Mouse (Mus musculus) hematopoietic stem cell, adult 5-6 weeks (primary cell): Measurements from ENCODE around the gene Gm45711. TPM values are rescaled to one million over a fixed set of nuclear protein-coding genes. Genes with fewer than 3 reads are reported as not detected.
A peak's percentile ranks its signal among the peaks of the same experiment; 100 is the strongest.
"Not testable (repeated sequence)": the region's sequence is repeated elsewhere in the genome, so short reads cannot be mapped to it uniquely, and the experiment has no call there.

Experiments used
- ATAC-seq, 2 experiments: fragments of 125-278 bp in 1 of 2; replicated peaks in 1 of 2; 2 replicates each; pipeline ENCODE4 v1.8.0; 2016 to 2017; ENCODE audit warnings: inconsistent platforms in 2 of 2, mild to moderate bottlenecking in 2 of 2, moderate number of reproducible peaks in 2 of 2, low read depth in 1 of 2, moderate TSS enrichment in 1 of 2; ENCODE audit not compliant: low FRiP score in 2 of 2, poor library complexity in 2 of 2, severe bottlenecking in 2 of 2, insufficient read depth in 1 of 2, low TSS enrichment in 1 of 2
- total RNA-seq: library from RNA; stranded (forward); fragments of 172-1452, 232-1000 nt; gene quantifications from 2 replicates; pipeline ENCODE4 v1.2.3, GENCODE M21; 2017

The Gm45711 gene
- total RNA-seq, 1 experiment from 2014 or later, result not detected

DNA sequence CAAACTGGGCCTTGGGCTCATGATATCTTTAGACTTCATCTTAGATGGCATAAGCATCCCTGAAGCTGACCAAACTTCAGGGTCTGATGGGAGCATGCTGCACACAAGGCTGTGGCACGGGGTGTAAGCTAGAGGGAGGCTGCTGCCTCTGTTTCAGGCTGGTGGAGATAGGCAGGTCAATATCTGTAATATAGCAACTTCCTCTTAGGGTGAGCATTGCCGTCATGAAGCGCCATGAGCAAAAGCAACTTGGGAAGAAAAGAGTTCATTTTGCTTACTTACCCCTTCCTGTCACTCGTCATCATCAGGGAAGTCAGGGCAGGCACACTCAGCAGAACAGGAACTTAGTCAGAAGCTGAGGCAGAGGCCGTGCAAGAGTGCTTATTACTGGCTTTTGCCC is 23.9 kb upstream of the Gm45711 start:
- peak; percentile 39; a peak in 2 of 4 replicates for ATAC-seq

DNA sequence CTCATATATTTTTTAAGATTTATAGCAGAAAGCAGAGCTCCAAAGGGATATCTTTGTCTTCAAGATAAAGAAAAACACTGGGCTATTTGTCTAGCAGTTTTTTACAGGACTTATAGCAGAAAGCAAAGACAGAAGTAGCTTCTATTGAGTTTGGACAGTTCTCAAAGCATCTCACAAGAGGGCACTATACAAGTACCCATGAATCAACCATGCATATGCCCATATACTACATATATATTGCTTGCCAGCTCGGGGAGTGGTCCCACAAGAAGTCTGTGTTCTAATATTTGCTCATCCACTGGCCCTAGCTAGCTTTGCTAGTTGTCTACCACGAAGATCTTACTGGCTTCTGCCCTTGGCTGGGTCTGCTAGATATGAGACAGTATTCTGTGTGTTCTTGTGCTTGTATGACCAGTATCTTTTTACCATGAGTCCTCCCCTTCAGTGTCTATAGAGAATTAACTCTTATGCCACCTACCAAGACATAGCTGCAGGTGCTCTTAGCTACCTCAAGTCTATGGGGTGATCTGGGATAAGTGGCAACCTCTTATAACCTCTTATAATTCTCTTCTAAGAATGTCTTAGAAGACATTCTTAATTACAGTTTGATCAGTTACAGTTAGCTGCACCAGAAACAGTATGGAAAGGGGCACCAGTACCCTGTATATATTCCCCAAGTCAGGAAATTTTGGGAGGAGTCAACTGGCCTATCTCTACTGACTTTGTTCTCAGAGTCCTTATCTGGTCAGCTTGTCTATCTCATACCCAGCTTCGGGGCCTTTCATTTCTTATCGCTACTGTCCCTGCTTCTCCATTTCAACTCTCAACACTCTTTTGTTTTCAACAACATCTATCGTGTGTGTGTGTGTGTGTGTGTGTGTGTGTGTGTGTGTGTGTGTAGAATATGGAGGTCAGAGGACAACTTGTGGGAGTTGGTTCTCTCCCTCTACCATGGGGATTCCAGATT is 23.1 kb upstream of the Gm45711 start:
- ATAC-seq, result no peak

DNA sequence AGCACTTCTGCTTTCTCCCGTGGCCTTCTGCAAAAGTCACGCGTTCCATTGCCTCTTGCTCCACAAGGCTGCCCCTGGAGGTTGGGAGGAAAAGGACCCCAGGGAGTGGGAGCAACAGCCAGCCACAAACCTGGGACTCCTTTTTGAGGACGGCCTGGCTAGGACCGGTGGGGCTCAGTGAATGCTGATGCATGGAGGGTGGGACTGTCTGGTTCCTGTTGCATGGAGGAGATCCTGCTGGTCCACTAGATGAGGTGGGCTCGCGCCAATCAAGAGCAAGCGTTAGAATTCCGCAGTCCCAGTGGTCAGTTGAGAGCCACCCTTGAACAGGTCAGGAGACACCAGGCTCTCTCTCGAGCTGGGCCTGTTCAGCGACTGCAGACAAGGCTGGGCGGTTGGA is 12.0 kb upstream of the Gm45711 start, which contains the start of gene Cmtm2b:
Gene Cmtm2b (plus strand): TSS at position 301 of the 400 bp plus-strand sequence.
- not testable (repeated sequence) for ATAC-seq

DNA sequence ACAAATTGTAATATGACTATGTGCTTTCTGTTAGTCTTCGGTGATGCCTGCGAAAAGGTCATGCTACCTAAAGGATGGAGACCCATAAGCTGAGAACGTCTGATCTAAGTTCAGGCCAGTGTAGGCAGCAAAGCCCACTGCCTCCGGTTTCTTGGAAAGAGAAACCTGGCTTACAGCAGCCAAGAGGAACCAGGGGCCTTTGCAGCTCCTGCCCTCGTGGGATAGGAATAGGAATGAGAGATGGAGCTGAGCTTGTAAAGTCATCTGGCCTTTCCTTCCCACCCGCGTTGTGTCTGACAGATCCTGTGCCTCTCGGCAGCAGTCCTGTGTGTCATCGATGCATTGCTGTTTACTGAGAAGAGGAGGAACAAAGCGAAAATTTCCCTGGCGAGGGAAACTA is 11.4 kb upstream of the Gm45711 start, which contains the start of gene Gm11020:
Gene Gm11020 (plus strand): TSS at position 301 of the 400 bp plus-strand sequence.
- ATAC-seq, result not testable (repeated sequence)

DNA sequence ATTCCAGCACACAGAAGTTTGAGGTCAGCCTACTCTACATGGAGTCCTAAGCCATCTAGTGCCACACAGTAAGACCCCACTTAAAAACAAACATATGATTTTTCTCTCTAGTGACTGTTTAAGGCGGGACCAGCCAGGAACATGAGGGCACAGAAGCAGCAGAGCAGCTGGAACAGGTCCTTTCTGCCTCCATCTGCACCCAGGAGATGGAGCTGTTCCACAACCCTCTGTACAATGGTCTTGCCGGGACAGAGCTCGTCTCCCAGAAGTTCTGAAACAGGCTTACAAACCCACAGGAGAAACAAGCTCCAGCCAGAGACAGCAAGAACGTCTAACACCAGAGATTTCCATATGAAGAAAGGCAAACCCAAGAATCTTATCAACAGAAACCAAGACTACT is 3.4 kb upstream of the Gm45711 start:
- no peak for ATAC-seq

DNA sequence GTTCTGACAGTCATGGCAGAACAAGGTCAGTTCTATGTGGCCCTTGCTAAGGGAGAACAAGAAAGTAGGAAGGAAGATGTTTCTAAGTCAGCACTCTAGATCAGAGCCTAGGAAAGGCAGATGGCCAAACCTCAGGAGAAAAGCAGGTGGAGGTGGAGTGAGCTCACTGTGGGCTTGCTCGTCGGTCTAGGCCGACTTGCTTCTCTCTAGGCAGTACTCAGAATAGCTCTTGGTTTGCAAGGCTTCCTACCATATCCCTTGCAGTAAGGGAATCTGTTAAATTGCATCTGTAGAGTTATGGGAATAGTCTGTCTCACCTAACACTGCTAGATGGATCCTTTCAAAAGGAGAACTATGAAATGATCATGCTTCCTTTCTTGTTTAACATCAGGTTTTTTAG is 2.1 kb upstream of the Gm45711 start:
- not testable (repeated sequence) for ATAC-seq

DNA sequence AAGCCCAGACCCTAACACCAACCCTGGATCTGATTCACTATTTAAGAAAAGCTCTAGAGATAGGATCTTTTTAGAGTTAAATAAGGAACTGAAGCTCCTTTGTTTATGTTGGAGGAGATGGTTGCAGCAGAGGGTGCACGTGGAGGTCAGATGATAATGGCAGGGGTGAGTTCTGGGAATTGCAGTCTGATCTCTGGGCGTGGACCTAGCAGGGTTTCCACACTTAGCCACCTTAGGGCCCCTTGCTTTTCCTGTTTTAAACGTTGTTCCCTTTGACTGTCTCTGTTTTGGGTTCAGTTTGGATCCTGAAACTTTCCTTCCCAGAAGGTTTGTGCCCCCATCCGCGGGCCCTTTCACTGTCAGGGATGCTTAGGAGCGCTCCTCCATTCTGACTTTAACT is 1.5 kb downstream of the Gm45711 start:
- not testable (repeated sequence) for ATAC-seq

DNA sequence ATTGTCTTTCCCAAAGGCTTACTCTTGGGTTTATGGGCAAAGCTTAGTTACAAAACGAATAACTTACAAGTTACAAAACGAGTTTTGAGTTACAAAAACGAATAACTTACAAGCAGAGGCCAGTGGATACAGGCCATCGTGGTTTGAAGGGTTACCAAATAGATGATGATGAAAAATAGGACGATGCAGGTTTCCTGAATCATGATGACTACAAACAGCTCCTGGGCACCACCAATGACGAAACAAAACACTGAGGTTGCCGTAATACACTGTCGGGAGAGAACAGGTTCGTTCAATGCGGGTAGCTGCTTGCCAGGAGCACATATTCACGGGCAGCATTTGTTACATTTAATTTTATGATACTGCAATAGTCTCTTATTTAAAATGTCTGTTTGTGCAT is 4.9 kb downstream of the Gm45711 start:
- peak in 1 of 2 experiments; percentile 21; a peak in 1 of 4 replicates for ATAC-seq

DNA sequence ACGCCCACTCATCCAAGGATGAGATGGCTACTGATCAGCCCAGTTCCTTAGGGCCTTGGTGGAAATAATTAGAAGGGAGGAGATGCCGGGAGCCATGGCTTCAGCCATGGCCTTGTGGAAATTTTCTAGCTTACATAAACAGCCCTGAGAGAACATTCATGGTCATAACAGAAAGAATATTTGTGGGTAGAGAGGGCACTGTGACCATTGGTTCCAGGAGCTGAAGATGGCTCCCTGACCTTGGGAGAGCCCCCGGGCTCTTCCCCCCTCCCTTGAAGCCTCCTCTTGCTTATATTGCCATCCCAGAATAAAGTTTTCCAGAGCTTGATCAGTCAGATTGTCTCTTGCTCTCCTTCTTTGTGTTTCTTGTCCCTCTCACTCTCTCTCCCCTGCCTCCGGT is 7.3 kb downstream of the Gm45711 start:
- not testable (repeated sequence) for ATAC-seq

DNA sequence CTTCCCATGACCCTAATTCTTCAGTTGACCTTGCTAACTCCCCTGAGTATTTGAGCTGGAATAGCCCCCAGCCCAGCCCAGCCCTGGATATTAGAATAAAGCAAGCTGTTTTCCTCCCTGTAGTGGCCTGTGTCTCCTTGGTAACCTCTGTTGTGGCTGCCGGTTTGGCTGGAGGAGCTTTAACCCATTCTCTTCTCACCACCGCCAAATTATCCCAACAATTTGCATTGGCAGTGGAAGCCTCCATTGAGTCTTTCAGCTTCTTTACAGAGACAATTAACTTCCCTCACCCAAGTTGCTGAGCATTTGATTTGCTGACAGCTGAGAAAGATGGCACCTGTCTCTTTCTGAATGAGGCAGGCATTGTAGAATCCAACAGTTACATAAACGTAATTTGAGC is 8.3 kb downstream of the Gm45711 start:
- ATAC-seq, result not testable (repeated sequence)

DNA sequence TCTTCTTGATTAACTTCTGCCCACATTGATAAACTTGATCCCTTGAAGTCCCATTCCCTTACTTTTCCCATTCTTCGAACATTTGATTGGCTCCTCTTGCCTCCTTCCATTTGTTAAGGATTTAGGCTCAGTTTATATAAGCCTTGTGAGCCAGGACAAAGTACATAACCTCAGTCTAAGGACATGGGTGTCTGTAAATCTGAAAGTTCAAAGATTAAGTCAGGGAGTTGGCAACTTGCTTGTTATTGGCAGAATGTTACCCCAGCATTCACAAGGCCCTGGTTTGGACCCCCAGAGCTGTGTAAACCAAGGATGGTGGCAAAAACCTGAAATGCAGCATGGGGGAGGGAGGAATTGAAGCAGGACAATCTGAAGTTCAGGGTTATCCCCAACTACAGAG is 15.5 kb downstream of the Gm45711 start:
- no peak for ATAC-seq

DNA sequence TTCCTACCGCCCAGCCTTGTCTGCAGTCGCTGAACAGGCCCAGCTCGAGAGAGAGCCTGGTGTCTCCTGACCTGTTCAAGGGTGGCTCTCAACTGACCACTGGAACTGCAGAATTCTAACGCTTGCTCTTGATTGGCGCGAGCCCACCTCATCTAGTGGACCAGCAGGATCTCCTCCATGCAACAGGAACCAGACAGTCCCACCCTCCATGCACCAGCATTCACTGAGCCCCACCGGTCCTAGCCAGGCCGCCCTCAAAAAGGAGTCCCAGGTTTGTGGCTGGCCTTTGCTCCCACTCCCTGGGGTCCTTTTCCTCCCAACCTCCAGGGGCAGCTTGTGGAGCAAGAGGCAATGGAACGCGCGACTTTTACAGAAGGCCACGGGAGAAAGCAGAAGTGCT is 16.8 kb downstream of the Gm45711 start, which contains the start of gene Cmtm2a:
Gene Cmtm2a (minus strand): TSS at position 101 of the 400 bp plus-strand sequence.
- ATAC-seq, result not testable (repeated sequence)

DNA sequence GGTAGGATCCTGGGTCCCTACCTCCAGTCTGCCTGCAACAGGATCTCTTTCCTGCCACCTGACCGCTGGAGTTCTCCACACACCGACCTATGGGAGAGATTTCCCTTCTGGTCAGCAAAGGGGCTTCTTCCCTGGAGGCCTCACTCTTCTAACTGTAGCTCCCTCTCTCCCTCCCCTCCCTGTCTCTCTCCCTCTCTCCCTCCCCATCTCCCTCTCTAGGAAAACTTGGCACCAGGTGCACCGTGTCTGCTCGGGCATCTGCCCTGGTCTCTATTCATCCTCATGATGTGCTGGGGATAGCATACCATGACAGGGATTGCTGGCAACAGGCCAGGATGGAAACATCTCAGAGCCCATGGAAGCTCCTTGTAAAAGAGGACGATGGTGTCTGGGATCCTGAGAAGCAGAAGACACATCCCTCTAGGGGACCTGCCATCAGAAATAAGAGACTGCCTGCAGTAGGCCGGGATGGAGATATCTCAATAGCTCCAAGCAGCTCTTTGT is 40.9 kb downstream of the Gm45711 start:
- ATAC-seq, result no peak

DNA sequence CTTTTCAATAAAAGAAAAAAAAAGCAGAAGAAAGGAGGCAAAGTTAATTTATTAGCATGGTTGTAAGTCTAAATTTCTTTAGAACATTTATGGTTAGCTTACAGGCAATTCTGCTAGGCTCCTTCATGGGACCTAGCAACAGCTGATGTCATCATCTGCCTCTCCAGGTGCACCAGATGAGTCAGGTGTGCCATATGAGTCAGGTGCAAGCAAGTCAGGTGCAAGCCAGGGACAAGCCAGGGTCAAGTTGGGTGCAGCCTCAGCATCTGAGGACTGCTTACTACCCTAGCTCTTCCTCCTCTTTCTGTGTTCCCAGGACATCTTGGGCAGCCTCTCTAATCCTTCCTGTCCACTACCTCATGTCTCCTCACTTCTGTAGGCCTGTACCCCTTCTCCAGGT is 41.5 kb downstream of the Gm45711 start:
- no peak for ATAC-seq

DNA sequence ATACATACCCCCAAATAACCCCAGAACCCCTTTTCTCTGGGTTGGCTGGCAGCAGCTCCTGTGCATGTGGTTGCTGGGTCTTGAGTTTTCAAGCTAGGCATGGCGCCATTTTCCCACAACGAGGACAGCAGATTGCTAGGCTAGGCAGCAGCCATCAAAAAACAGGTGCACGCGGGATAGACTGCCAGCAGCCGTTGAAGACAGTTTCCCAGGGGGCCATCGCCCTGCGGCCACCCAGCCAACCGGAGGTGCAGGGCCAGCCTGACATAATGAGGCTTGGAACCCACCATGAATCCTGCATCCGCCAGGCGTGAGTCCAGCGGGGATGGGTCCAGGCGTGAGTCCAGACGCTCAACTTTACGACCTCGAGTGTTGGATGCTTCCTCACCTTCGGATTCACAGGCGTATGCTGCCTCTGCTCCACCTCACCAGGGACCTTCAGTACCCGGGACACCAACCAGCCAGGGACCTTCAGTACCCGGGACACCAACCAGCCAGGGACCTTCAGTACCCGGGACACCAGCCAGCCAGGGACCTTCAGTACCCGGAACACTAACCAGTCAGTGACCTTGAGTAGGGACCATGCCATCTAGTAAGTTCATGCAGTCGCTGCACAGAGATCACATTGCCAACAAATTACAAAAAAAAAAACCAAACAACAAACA is 45.5 kb downstream of the Gm45711 start:
- ATAC-seq, result not testable (repeated sequence)

DNA sequence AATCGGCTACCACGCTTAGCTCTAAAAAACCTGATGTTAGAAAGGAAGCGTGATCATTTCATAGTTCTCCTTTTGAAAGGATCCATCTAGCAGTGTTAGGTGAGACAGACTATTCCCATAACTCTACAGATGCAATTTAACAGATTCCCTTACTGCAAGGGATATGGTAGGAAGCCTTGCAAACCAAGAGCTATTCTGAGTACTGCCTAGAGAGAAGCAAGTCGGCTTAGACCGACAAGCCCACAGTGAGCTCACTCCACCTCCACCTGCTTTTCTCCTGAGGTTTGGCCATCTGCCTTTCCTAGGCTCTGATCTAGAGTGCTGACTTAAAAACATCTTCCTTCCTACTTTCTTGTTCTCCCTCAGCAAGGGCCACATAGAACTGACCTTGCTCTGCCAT is 48.1 kb downstream of the Gm45711 start:
- not testable (repeated sequence) for ATAC-seq

DNA sequence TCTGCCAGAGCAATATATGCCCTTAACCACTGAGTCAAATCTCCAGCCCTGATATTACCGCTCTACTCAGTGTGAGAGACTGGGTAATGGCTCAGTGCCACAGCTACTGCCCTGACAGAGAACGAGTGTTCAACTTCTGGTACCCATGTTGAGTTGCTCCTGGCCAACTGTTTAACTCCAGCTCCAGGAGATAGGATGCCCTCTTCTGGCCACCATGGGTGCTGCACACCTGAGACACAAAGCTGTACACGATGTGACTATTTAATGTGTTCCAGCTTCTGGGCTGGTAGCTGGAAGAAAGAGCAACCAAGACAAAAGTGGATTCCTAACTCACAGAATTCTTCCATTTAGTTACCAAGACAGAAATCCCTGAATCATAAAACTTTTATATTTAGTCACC is 56.9 kb downstream of the Gm45711 start:
- ATAC-seq, result peak in 1 of 2 experiments; percentile 24; a peak in 1 of 4 replicates

DNA sequence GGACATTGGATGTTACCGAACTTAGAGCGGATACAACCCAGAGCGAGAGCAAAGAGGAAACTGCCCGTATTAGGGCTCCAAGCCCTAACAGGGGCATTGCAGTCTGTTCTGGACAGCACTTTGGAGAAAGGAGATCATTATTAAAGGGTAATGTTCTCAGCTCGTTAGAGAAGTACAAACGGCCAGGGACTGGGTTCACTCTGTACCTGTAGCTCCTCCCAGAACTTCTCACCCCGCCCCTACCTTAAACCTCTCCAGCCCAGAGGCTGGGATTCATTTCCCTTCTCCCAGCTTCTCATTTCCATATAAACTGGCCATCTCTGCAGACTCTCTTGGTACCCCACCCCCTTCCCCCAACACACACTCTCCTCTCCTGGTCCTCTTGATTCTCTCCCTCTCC is 58.4 kb downstream of the Gm45711 start:
- no peak for ATAC-seq
